Mouse (Mus musculus) liver, postnatal 0 days (tissue): ENCODE measurements around the gene Adh6b.

Experiments
- CTCF ChIP-seq: sonication (generic); IDR thresholded peaks from 2 replicates; pipeline ENCODE4 v1.5.1; 2016; ENCODE audit warnings: antibody characterized with exemption, low read depth
- EP300 ChIP-seq: IDR thresholded peaks from 2 replicates; pipeline ENCODE4 v1.6.1; 2016; ENCODE audit warnings: antibody characterized with exemption, low read depth, mild to moderate bottlenecking

DNA sequence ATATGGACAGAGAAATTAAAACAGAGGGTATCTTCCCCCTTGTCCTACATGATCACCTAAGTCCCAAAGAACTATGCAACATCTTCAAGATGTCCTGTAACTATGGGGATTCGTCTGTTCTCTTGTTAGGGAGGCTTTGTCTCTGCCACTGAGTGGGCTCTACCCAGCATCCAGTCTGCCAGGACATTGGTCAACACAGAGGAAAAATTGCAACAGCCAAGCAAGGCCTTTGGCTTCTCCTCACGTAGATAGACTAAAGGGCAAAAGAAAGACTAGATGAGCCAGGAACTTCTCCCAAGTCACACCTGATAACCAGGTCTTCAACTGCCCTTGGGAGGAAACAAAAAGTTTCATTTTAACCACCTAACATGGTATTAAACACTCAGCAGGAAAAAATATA, 33.6 kb downstream of the Adh6b start:
- TF ChIP-seq EP300 (peak; percentile 51), CTCF (no peak)
